Mouse (Mus musculus) lung, postnatal 25 days (tissue): Measurements from ENCODE around the gene Ebf1.

Experiments
- DNase-seq: peaks from one replicate; pipeline ENCODE4 v3.0.0; 2022; ENCODE audit warnings: low spot score

The Ebf1 gene

DNA sequence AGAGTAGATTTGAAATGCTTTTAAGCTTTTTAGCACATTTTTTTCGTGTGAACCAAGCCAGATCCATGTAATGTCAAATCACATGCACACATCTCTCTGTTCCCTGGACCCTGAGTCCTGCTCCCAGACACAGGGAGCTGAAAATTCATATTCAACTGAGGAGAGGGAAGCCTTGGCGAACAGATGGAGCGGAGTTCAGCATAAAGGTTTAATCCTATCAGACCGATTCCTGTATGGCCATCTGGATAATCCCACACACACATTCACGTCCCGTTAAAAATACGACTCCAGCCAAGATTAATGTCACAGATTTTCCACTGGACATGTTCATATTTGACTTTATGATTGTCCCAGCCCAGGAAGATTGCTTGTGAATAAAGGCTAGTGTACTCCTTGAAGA is 282.8 kb downstream of the Ebf1 start:
- DNase-seq, result no peak

GRCm38 (mm10) chr11:44900496-44900895 is 283.4 kb downstream of the Ebf1 start:
- no peak for DNase-seq

DNA sequence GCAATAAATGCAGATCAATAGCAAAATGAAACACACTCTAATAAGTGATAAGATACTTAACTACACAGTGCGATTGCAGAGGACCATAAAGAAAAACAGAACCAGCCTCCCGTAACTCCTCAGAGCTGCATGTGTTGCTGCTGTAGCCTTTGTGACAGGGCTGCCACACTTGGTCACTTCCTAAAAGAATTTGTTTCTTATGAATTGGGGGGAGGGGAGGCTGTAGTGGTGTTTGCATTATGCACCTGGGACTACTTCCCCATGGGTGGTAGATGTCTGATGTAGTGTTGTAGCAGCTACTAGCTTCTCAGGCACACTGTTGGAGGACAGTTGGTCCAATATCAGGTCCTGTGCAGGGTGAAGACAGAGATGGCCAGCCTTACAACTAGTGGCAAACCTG is 284.6 kb downstream of the Ebf1 start:
- DNase-seq, result no peak

DNA sequence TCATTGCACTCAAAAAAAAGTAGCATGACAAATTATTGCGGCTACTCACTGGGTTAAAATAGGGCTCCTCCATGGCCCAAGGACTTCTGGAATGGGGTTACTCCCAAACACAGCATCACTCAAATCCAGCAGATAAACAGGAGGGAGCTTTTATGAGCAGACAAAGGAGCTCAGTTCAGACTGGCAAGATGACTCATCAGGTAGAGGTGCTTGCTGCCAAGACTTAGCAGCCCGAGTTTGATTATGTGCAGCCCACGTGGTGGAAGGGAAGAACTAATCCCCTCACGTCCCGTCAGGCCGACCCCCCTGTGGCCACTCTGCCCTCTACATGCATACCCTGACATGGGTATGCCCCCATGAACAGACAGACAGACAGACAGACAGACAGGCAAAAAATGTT is 285.0 kb downstream of the Ebf1 start:
- DNase-seq, result no peak

DNA sequence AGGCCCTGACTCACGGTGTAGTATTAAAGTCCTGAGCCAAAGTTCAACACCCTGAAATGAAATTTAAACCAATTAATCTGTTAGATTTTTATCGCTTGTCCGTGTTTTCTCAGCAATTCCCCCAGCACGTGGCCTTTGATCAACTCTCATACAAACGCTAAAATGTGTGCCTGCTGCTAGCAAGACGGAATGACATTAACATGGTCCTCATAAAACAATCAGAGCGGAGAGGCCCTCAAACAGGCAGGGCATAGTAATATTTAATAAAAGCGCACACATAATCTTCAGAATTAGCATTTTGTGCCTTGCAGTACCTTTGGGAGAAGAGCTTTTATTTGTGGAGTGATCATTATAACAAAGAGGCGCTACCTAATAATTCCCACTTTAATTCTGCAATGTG is 287.0 kb downstream of the Ebf1 start:
- no peak for DNase-seq

- DNase-seq, result peak; percentile 7
Measured at GRCm38 (mm10) chr11:44906456-44906855, 289.3 kb downstream of the Ebf1 start.

- DNase-seq, result no peak
Measured at GRCm38 (mm10) chr11:44911765-44912164, 294.6 kb downstream of the Ebf1 start.

GRCm38 (mm10) chr11:44913806-44914205 is 296.7 kb downstream of the Ebf1 start:
- peak; percentile 16 for DNase-seq

- no peak for DNase-seq
Measured at GRCm38 (mm10) chr11:44917059-44917458, 299.9 kb downstream of the Ebf1 start.

GRCm38 (mm10) chr11:44923138-44923537 is 306.0 kb downstream of the Ebf1 start:
- no peak for DNase-seq

- no peak for DNase-seq
Measured at GRCm38 (mm10) chr11:44923868-44924508, 306.9 kb downstream of the Ebf1 start.

DNA sequence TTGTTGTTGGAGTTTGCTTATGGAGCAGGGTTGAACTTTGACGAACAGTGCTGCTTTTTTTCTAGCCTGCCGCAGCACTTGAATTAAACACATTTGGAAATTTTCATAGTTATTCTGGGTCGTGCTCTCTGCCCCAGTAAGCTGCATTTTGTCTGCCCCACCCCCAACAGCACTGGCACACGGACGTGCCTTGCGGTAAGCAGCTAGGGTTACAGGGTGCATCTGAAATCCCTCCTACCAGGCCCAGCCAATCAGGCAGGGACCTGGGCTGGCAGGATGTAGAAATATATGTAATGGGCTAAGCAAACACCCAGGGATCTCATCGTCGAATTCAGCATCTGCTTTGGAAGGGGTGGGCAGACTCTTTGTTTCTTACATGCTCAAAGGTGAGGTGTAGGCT is 307.8 kb downstream of the Ebf1 start:
- DNase-seq, result peak; percentile 13

- DNase-seq, result no peak
Measured at GRCm38 (mm10) chr11:44925806-44926525, 308.8 kb downstream of the Ebf1 start.

DNA sequence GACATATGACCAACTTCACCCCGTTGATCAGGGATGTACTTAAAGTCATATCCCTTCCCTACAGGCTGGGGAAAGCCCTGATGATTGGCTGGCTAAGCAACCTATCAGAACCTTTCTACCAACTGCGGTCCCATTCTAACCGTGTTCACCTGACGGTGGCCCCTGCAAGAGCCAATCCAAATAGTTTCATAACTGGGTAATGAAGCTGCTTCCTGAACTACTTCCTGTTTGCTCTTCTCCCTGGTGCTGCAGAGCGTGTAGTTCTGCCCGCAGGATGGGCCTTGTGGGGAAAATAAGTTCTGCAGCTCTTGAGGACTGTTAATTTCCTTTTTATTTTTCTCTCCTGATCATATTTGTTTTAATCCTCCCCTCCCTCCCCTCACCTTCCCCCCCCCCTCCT is 311.3 kb downstream of the Ebf1 start:
- no peak for DNase-seq

- no peak for DNase-seq
Measured at GRCm38 (mm10) chr11:44932942-44933483, 315.9 kb downstream of the Ebf1 start.

- DNase-seq, result no peak
Measured at GRCm38 (mm10) chr11:44943781-44944180, 326.7 kb downstream of the Ebf1 start.

DNA sequence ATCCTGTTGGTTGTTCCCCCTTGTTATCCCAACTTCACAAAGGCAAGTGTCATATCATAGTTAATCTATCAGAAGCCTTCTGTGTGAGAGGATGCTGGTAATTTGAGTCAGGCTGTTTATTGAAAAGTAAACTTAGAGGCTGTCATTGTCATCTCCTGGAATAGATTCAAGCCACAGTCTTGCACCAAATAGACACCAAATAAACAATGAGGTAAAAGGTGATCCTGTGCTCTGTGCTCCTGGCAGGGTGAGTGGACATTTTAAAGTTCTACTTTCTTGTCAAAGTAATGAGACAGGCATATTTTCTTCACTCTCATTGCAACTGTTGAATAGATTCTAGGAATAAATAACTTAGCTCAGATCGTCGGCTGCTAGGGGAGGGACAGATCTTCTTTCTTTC is 327.3 kb downstream of the Ebf1 start:
- DNase-seq, result no peak

- peak; percentile 2 for DNase-seq
Measured at GRCm38 (mm10) chr11:44946618-44947017, 329.5 kb downstream of the Ebf1 start.

DNA sequence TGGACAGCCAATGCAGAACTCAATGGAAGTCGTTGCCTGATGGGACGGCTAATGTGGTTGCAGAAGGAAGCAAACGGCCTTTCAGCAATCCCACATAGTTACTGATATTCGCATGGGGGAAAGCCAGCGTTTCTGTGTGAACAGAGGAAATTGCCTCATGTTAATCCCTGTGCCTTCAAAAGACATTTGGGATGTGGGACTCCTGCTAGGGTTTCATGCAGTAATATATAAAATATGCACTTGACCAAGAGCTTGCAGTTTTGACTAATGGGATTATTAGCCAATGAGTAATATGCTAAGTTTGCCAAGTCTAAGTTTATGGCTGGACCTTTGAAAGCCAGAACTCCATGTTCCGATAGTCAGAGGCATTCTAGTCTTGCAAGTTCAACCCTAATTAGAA is 331.4 kb downstream of the Ebf1 start:
- peak; percentile 7 for DNase-seq

GRCm38 (mm10) chr11:44949140-44949539 is 332.0 kb downstream of the Ebf1 start:
- DNase-seq, result peak; percentile 2

DNA sequence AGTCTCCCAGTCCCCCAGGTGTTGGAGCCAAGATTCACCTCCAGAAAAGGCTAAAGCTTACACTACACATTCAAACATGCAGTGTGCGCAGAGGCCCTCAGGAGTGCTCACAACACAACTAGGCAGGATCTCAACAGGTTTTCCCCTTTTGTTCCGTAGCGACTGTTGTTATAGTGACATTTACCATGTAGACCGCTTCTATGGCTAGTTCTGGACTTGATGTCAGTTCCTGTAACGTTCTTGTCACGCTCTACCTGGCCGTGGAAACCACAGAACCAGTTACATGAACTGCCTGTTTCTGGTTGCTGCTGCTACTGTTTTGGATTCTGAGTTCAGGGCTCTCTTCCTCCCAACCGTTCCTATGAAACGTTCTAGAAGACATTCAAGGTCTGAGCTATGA is 333.2 kb downstream of the Ebf1 start:
- DNase-seq, result peak; percentile 38

DNA sequence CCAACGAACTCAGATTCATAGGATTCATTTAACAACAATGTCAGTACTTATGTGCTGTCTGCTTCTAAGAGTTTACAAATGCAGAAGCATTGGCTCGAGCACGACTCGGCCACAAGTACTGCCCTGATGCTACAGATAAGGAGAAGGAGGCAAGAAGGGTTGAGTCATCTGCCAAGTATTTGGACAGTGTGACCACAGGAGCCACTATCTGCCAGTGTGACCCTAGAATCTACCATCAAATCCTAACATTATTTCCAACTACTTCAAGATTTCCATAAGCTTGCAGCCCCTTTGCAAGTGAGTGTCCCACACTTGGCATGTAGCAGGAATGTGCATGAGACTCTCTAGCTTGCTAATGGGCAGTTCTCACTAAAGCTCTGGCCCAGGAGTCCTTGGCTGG is 334.4 kb downstream of the Ebf1 start:
- no peak for DNase-seq

DNA sequence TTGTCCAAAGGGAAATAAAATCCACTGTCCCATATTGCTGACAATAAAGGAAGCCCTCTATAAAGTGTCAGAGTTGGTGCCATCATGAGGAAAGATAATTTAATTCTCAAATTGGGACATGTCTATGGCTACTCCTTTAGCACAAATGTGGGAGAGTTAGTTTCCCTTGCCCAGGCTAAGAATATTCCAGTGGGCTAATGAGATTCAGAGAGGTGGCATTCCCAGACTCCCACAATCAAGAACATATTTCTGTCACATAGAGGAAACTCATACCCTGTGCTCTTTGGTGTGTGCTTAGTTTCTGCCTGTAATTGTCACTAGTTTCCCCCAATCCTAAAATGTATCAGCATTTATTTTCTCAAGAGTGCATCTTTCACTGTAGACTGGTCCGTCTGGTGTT is 336.2 kb downstream of the Ebf1 start:
- DNase-seq, result no peak

- DNase-seq, result no peak
Measured at GRCm38 (mm10) chr11:44953863-44954262, 336.7 kb downstream of the Ebf1 start.
